Mouse (Mus musculus) CH12.LX (cell line): ENCODE results near the gene Pkd1l2. TPM values are rescaled to one million over a fixed set of nuclear protein-coding genes. Genes with fewer than 3 reads are reported as not detected.

Experiments
- DNase-seq: peaks from one replicate; pipeline ENCODE4 v3.0.0-alpha.2; 2013; ENCODE audit errors: extremely low read depth
- H3K27ac ChIP-seq: 2 replicates; pipeline ENCODE4 v1.5.1; 2012; ENCODE audit warnings: low read depth, mild to moderate bottlenecking, control low read depth, moderate library complexity; ENCODE audit not compliant: insufficient read depth
- H3K27me3 ChIP-seq: replicated peaks from 2 replicates; pipeline ENCODE3; 2012; ENCODE audit warnings: inconsistent platforms
- H3K36me3 ChIP-seq, 2 experiments: replicated peaks in 1 of 2; 2 replicates each; pipeline versions ENCODE3 to v1.6.1; 2012; ENCODE audit warnings: inconsistent platforms in 1 of 2, low read length in 1 of 2, mild to moderate bottlenecking in 1 of 2, mixed read lengths in 1 of 2, moderate library complexity in 1 of 2; ENCODE audit not compliant: control insufficient read depth in 1 of 2, insufficient read depth in 1 of 2
- H3K4me1 ChIP-seq, 2 experiments: 2 replicates each; pipeline ENCODE4 v1.6.1; 2012; ENCODE audit warnings: inconsistent platforms in 1 of 2, moderate library complexity in 1 of 2; ENCODE audit not compliant: insufficient read depth in 2 of 2, control insufficient read depth in 1 of 2
- H3K4me2 ChIP-seq: 2 replicates; pipeline ENCODE4 v1.6.1; 2012; ENCODE audit warnings: low read depth, mild to moderate bottlenecking, control low read depth; ENCODE audit not compliant: poor library complexity, insufficient read depth, severe bottlenecking
- H3K4me3 ChIP-seq, 3 experiments: fragments of 150-350 bp in 1 of 3; sonication (generic) in 1 of 3; replicated peaks in 1 of 3; 2 replicates each; pipeline versions ENCODE3 to v1.5.1; 2011 to 2012; ENCODE audit warnings: low read depth in 2 of 3, low read length in 2 of 3, mild to moderate bottlenecking in 2 of 3, moderate library complexity in 2 of 3, control low read depth in 1 of 3, improper control_type of control experiment in 1 of 3, inconsistent platforms in 1 of 3, mixed read lengths in 1 of 3; ENCODE audit not compliant: poor library complexity in 1 of 3
- H3K79me2 ChIP-seq: replicated peaks from 2 replicates; pipeline ENCODE4 v1.6.1; 2012; ENCODE audit warnings: mild to moderate bottlenecking, moderate library complexity; ENCODE audit not compliant: control insufficient read depth, poor library complexity, insufficient read depth, severe bottlenecking; ENCODE audit errors: extremely low read depth
- H3K9ac ChIP-seq: 2 replicates; pipeline ENCODE4 v1.6.1; 2012; ENCODE audit warnings: low read depth, mild to moderate bottlenecking, control low read depth, moderate library complexity; ENCODE audit not compliant: insufficient read depth
- H3K9me3 ChIP-seq: replicated peaks from 2 replicates; pipeline ENCODE3; 2012; ENCODE audit warnings: low read length, inconsistent platforms, mixed read lengths
- BHLHE40 ChIP-seq: IDR thresholded peaks from 2 replicates; pipeline ENCODE4 v1.6.1; 2011; ENCODE audit warnings: mild to moderate bottlenecking, low read depth, low read length, improper control_type of control experiment
- E2F4 ChIP-seq: IDR thresholded peaks from 2 replicates; pipeline ENCODE4 v1.6.1; 2011; ENCODE audit warnings: low read depth, low read length, improper control_type of control experiment; ENCODE audit not compliant: insufficient replicate concordance
- ELF1 ChIP-seq: IDR thresholded peaks from 2 replicates; pipeline ENCODE4 v1.6.1; 2014; ENCODE audit warnings: low read depth, mild to moderate bottlenecking, inconsistent platforms, low read length, improper control_type of control experiment
- GABPA ChIP-seq: IDR thresholded peaks from 2 replicates; pipeline ENCODE4 v1.6.1; 2012; ENCODE audit warnings: low read depth, low read length, improper control_type of control experiment, inconsistent platforms; ENCODE audit not compliant: insufficient replicate concordance
- MAX ChIP-seq: IDR thresholded peaks from 2 replicates; pipeline ENCODE4 v1.6.1; 2011; ENCODE audit warnings: low read length, improper control_type of control experiment
- MAZ ChIP-seq: IDR thresholded peaks from 2 replicates; pipeline ENCODE4 v1.6.1; 2012; ENCODE audit warnings: low read depth, mild to moderate bottlenecking, inconsistent platforms, low read length, improper control_type of control experiment, moderate library complexity
- MEF2A ChIP-seq: IDR thresholded peaks from 2 replicates; pipeline ENCODE4 v1.6.1; 2014; ENCODE audit warnings: low read depth, mild to moderate bottlenecking, inconsistent platforms, low read length, improper control_type of control experiment, borderline replicate concordance
- MXI1 ChIP-seq: IDR thresholded peaks from 2 replicates; pipeline ENCODE4 v1.6.1; 2011; ENCODE audit warnings: mild to moderate bottlenecking, low read depth, low read length, improper control_type of control experiment
- MYC ChIP-seq: IDR thresholded peaks from 2 replicates; pipeline ENCODE4 v1.6.1; 2011; ENCODE audit warnings: low read depth, mild to moderate bottlenecking, improper control_type of control experiment, low read length
- NELFE ChIP-seq: IDR thresholded peaks from 2 replicates; pipeline ENCODE4 v1.6.1; 2011; ENCODE audit warnings: low read depth, low read length, improper control_type of control experiment
- NRF1 ChIP-seq: IDR thresholded peaks from 2 replicates; pipeline ENCODE4 v1.6.1; 2014; ENCODE audit warnings: low read depth, mild to moderate bottlenecking, inconsistent platforms, low read length, improper control_type of control experiment, moderate library complexity
- POLR2A ChIP-seq: IDR thresholded peaks from 2 replicates; pipeline ENCODE4 v1.6.1; 2011; ENCODE audit warnings: low read depth, mild to moderate bottlenecking, improper control_type of control experiment, low read length
- POLR2AphosphoS2 ChIP-seq: IDR thresholded peaks from 2 replicates; pipeline ENCODE4 v1.6.1; 2011; ENCODE audit warnings: low read depth, low read length, improper control_type of control experiment
- RAD21 ChIP-seq: IDR thresholded peaks from 2 replicates; pipeline ENCODE4 v1.6.1; 2011; ENCODE audit warnings: low read depth, mild to moderate bottlenecking, low read length, improper control_type of control experiment, moderate library complexity
- SIN3A ChIP-seq: IDR thresholded peaks from 2 replicates; pipeline ENCODE4 v1.6.1; 2012; ENCODE audit warnings: low read length, improper control_type of control experiment, inconsistent platforms
- TBP ChIP-seq: conservative IDR thresholded peaks from 2 replicates; pipeline ENCODE4 v1.6.1; 2011; ENCODE audit warnings: low read depth, low read length, improper control_type of control experiment
- TCF12 ChIP-seq: IDR thresholded peaks from 2 replicates; pipeline ENCODE4 v1.6.1; 2014; ENCODE audit warnings: low read depth, mild to moderate bottlenecking, inconsistent platforms, low read length, improper control_type of control experiment
- UBTF ChIP-seq: IDR thresholded peaks from 2 replicates; pipeline ENCODE4 v1.6.1; 2012; ENCODE audit warnings: low read depth, mild to moderate bottlenecking, inconsistent platforms, low read length, improper control_type of control experiment, moderate library complexity
- USF1 ChIP-seq: IDR thresholded peaks from 2 replicates; pipeline ENCODE4 v1.6.1; 2014; ENCODE audit warnings: low read depth, mild to moderate bottlenecking, inconsistent platforms, low read length, improper control_type of control experiment
- ZC3H11A ChIP-seq: IDR thresholded peaks from 2 replicates; pipeline ENCODE4 v1.6.1; 2012; ENCODE audit warnings: low read depth, mild to moderate bottlenecking, inconsistent platforms, low read length, improper control_type of control experiment
- ZMIZ1 ChIP-seq: IDR thresholded peaks from 2 replicates; pipeline ENCODE4 v1.6.1; 2012; ENCODE audit warnings: low read depth, mild to moderate bottlenecking, inconsistent platforms, low read length, improper control_type of control experiment
- dilution Hi-C: fragments of 300-500 bp; cut with MboI; formaldehyde crosslinking; loops from 2 replicates; pipeline ENCODE4 v1.14.3; 2020; ENCODE audit warnings: low sequenced_read_pairs; ENCODE audit not compliant: extremely low pct_unique_long_range_greater_than_20kb, extremely low pct_ligation_motif_present
- in situ Hi-C: fragments of 300-500 bp; cut with MboI; formaldehyde crosslinking; loops from 3 replicates; pipeline ENCODE4 v1.14.3; 2019; ENCODE audit warnings: low sequenced_read_pairs, low pct_ligation_motif_present, low pct_unique_long_range_greater_than_20kb, mixed read lengths
- polyA plus RNA-seq: library from polyadenylated mRNA; unstranded; fragments of >175 nt; gene quantifications from 2 replicates; pipeline ENCODE4 v1.2.1, GENCODE M21; 2012; ENCODE audit warnings: low read depth; ENCODE audit not compliant: insufficient read length
- total RNA-seq, 2 experiments: library from RNA; depleted of rRNA; stranded (reverse); fragments of 300-350 nt in 1 of 2; fragments of >200 nt in 1 of 2; gene quantifications; 2 replicates each; pipeline ENCODE4 v1.2.3; 2012 to 2014

Gene Pkd1l2
- total and polyA plus RNA-seq, 3 experiments, result 0.06 TPM; not detected in 2

- peaks cover under 1 to 25% of the 10 kb centered on the region in 2 experiments for H3K36me3 ChIP-seq
- H3K4me1 ChIP-seq, result peaks cover 0 to 17% of the 10 kb centered on the region in 2 experiments; a peak in 2 of 4 replicates
- in situ Hi-C loops, result loop anchor here (5.0 to 10.0 kb wide), 2 partner anchors 71 to 482 kb away; partner anchors contain the start of genes Cenpn and Cmc2
- peak; percentile 98 for DNase-seq
- TF ChIP-seq POLR2AphosphoS2 (0 out of 2 replicates have a peak, but pooled peaks have one; percentile 39), GABPA (no peak), MEF2A (no peak), MAZ (0 out of 2 replicates have a peak, but pooled peaks have one; percentile 34), ZMIZ1 (peak; percentile 65; the same call in 1 of the 2 replicates), TBP (0 out of 2 replicates have a peak, but pooled peaks have one; percentile 46), MXI1 (peak; percentile 98), ELF1 (0 out of 2 replicates have a peak, but pooled peaks have one; percentile 35), TCF12 (peak; percentile 63; the same call in 1 of the 2 replicates), NELFE (peak; percentile 83), ZC3H11A (no peak), POLR2A (peak; percentile 90), MAX (peak; percentile 95), BHLHE40 (peak; percentile 46; the same call in 1 of the 2 replicates), NRF1 (peak; percentile 53; the same call in 1 of the 2 replicates), USF1 (peak; percentile 75), SIN3A (peak; percentile 67), MYC (peak; percentile 80), UBTF (peak; percentile 72; the same call in 1 of the 2 replicates), RAD21 (no peak), E2F4 (no peak)
- TF ChIP-seq, all 38 proteins: peak for 16
- dilution Hi-C loops, result no loop called here
- peak within 1 kb of the TSS; percentile 85 for H3K4me2 ChIP-seq
- H3K9ac ChIP-seq, result peak within 1 kb of the TSS; percentile 47
- peaks cover 3% of the 10 kb centered on the region; the same call in 1 of the 2 replicates for H3K79me2 ChIP-seq
- peak within 1 kb of the TSS; percentile 69 to 94 (median 78) for H3K4me3 ChIP-seq
- H3K27me3 ChIP-seq, result peaks cover 11% of the 10 kb centered on the region
- peak within 1 kb of the TSS; percentile 13; the same call in 1 of the 2 replicates for H3K27ac ChIP-seq
- H3K9me3 ChIP-seq, result no peaks in the 10 kb centered on the region
Measured at GRCm38 (mm10) chr8:116993095-116993867, 89.0 kb downstream of the Pkd1l2 start, which contains the start of gene Gcsh. Gcsh (minus strand) TSS chr8:116993537.
